Mouse (Mus musculus) granulocyte monocyte progenitor cell, adult 5-6 weeks (primary cell): ENCODE measurements around the gene Kdm7a. TPM values are rescaled to one million over a fixed set of nuclear protein-coding genes. Genes with fewer than 3 reads are reported as not detected.

Experiments used
- ATAC-seq: replicated peaks from 2 replicates; pipeline ENCODE4 v1.8.0; 2016; ENCODE audit warnings: mild to moderate bottlenecking, moderate TSS enrichment, inconsistent platforms; ENCODE audit not compliant: poor library complexity, severe bottlenecking
- total RNA-seq, 2 experiments: library from RNA; stranded (forward) in 1 of 2; stranded (reverse) in 1 of 2; fragments of 200-712, 200-1000 nt in 1 of 2; fragments of >200 nt in 1 of 2; fragmentation: Nextera tagmentation in 1 of 2; gene quantifications; 2 replicates each; pipeline ENCODE4 v1.2.3; 2014 to 2017

Kdm7a gene
- total RNA-seq, 2 experiments from 2014 or later, result 11.0 to 12.2 TPM

- ATAC-seq, result no peak
Observed at GRCm38 (mm10) chr6:39112701-39113100, 93.9 kb downstream of the Kdm7a start.

GRCm38 (mm10) chr6:39106812-39107211, 99.8 kb downstream of the Kdm7a start:
- no peak for ATAC-seq

- no peak for ATAC-seq
Observed at GRCm38 (mm10) chr6:39104631-39105030, 102.0 kb downstream of the Kdm7a start.

Other genes with a start within 250 kb of the Kdm7a start
- 1.6 and 6.7 TPM in 2 replicates for gene Parp12, start 88.4 kb downstream of the Kdm7a start, total RNA-seq (2014; fragmentation: Nextera tagmentation)
- 4.3 and 4.5 TPM in 2 replicates for gene Parp12, start 88.4 kb downstream of the Kdm7a start, total RNA-seq (2017)
- gene Slc37a3, start 170.9 kb upstream of the Kdm7a start, total RNA-seq (2014; fragmentation: Nextera tagmentation), result 0.88 TPM in 1 of 2 replicates, not detected in the other
- gene Slc37a3, start 170.9 kb upstream of the Kdm7a start, total RNA-seq (2017), result 0.26 and 0.41 TPM in 2 replicates
- 1.4 TPM in 1 of 2 replicates, not detected in the other for gene Rab19, start 174.4 kb upstream of the Kdm7a start, total RNA-seq (2014; fragmentation: Nextera tagmentation)
- gene Rab19, start 174.4 kb upstream of the Kdm7a start, total RNA-seq (2017), result 0.26 TPM in 1 of 2 replicates, not detected in the other
- 35.5 and 43.6 TPM in 2 replicates for gene Mkrn1, start 213.7 kb upstream of the Kdm7a start, total RNA-seq (2014; fragmentation: Nextera tagmentation)
- gene Mkrn1, start 213.7 kb upstream of the Kdm7a start, total RNA-seq (2017), result 27.1 and 32.9 TPM in 2 replicates